Mouse (Mus musculus): Measurements from ENCODE around the gene Rsph3b. TPM values are rescaled to one million over a fixed set of nuclear protein-coding genes. Genes with fewer than 3 reads are reported as not detected.
"Not testable (repeated sequence)": the region's sequence is repeated elsewhere in the genome, so short reads cannot be mapped to it uniquely, and the experiment has no call there.

Rsph3b gene
- polyA plus RNA-seq, 1 experiment from 2014 or later = 35.7 TPM

GRCm38 (mm10) chr17:6960776-6961175 lies 12.3 kb upstream of the Rsph3b start, which contains the start of gene Tagap1:
TSS of gene Tagap1 (minus strand) at chr17:6961156.
- Histone ChIP-seq H3K4me2 (replicated peaks; ENCODE audit: low read depth) (peak within 1 kb of the TSS; percentile 56), H3K9ac (ENCODE audit: low read depth, low read length) (peak within 1 kb of the TSS; percentile 42), H3K27ac (ENCODE audit: low read depth, low read length) (0 out of 2 replicates have a peak within 1 kb of the TSS, but pooled peaks have one; percentile 41), H3K4me3 (ENCODE audit: low read depth, low read length) (peak within 1 kb of the TSS; percentile 43)
- not testable (repeated sequence) for H3K36me3 ChIP-seq (ENCODE audit: control insufficient read depth, insufficient read depth); H3K4me1 ChIP-seq (replicated peaks; ENCODE audit: control insufficient read depth, insufficient read depth, low read length); H3K9me3 ChIP-seq (ENCODE audit: control insufficient read depth); H3K27me3 ChIP-seq (replicated peaks; ENCODE audit: control insufficient read depth, insufficient read depth, low read length)
- WGBS = under 1% methylated on average over 31 of the region's 51 CpGs
- peak; percentile 44 for ATAC-seq

- H3K4me3 ChIP-seq (ENCODE audit: low read depth, low read length) = peak overlapping the region; percentile 43
- peak overlapping the region; percentile 56 for H3K4me2 ChIP-seq (replicated peaks; ENCODE audit: low read depth)
- H3K9me3 ChIP-seq (ENCODE audit: control insufficient read depth); H3K36me3 ChIP-seq (ENCODE audit: control insufficient read depth, insufficient read depth); ATAC-seq; H3K27ac ChIP-seq (ENCODE audit: low read depth, low read length); H3K4me1 ChIP-seq (replicated peaks; ENCODE audit: control insufficient read depth, insufficient read depth, low read length); H3K27me3 ChIP-seq (replicated peaks; ENCODE audit: control insufficient read depth, insufficient read depth, low read length): not testable (repeated sequence)
- 0 out of 2 replicates have a peak overlapping the region, but pooled peaks have one; percentile 42 for H3K9ac ChIP-seq (ENCODE audit: low read depth, low read length)
- under 1% methylated on average over 12 of the region's 12 CpGs for WGBS
Observed at GRCm38 (mm10) chr17:6960349-6960748, 11.9 kb upstream of the Rsph3b start.

- H3K9ac ChIP-seq (ENCODE audit: low read depth, low read length); H3K27me3 ChIP-seq (replicated peaks; ENCODE audit: control insufficient read depth, insufficient read depth, low read length); H3K36me3 ChIP-seq (ENCODE audit: control insufficient read depth, insufficient read depth); H3K27ac ChIP-seq (ENCODE audit: low read depth, low read length); H3K4me1 ChIP-seq (replicated peaks; ENCODE audit: control insufficient read depth, insufficient read depth, low read length); ATAC-seq; H3K9me3 ChIP-seq (ENCODE audit: control insufficient read depth); H3K4me3 ChIP-seq (ENCODE audit: low read depth, low read length): not testable (repeated sequence)
- 53% methylated on average over 3 of the region's 6 CpGs for WGBS
- peak overlapping the region; percentile 56 for H3K4me2 ChIP-seq (replicated peaks; ENCODE audit: low read depth)
Observed at GRCm38 (mm10) chr17:6959543-6960259, 11.2 kb upstream of the Rsph3b start.

- not testable (repeated sequence) for H3K27me3 ChIP-seq (replicated peaks; ENCODE audit: control insufficient read depth, insufficient read depth, low read length); H3K9ac ChIP-seq (ENCODE audit: low read depth, low read length); ATAC-seq; H3K4me1 ChIP-seq (replicated peaks; ENCODE audit: control insufficient read depth, insufficient read depth, low read length); H3K36me3 ChIP-seq (ENCODE audit: control insufficient read depth, insufficient read depth); H3K4me3 ChIP-seq (ENCODE audit: low read depth, low read length); H3K9me3 ChIP-seq (ENCODE audit: control insufficient read depth); H3K27ac ChIP-seq (ENCODE audit: low read depth, low read length); H3K4me2 ChIP-seq (replicated peaks; ENCODE audit: low read depth)
- WGBS = 61% methylated on average over 5 of the region's 8 CpGs
Observed at GRCm38 (mm10) chr17:6958881-6959280, 10.4 kb upstream of the Rsph3b start.

- H3K27me3 ChIP-seq (replicated peaks; ENCODE audit: control insufficient read depth, insufficient read depth, low read length); H3K4me1 ChIP-seq (replicated peaks; ENCODE audit: control insufficient read depth, insufficient read depth, low read length); H3K9me3 ChIP-seq (ENCODE audit: control insufficient read depth); H3K36me3 ChIP-seq (ENCODE audit: control insufficient read depth, insufficient read depth): not testable (repeated sequence)
- peak overlapping the region; percentile 79 for H3K4me2 ChIP-seq (replicated peaks; ENCODE audit: low read depth)
- WGBS = 7% methylated on average over 9 of the region's 9 CpGs
- H3K4me3 ChIP-seq (ENCODE audit: low read depth, low read length) = peak overlapping the region; percentile 55
- H3K27ac ChIP-seq (ENCODE audit: low read depth, low read length) = 0 out of 2 replicates have a peak overlapping the region, but pooled peaks have one; percentile 62
- 0 out of 2 replicates have a peak overlapping the region, but pooled peaks have one; percentile 40 for H3K9ac ChIP-seq (ENCODE audit: low read depth, low read length)
- peak; percentile 19 for ATAC-seq
Observed at GRCm38 (mm10) chr17:6948769-6949228, 317 bp upstream of the Rsph3b start.

GRCm38 (mm10) chr17:6947637-6947983 lies 872 bp downstream of the Rsph3b start:
- not testable (repeated sequence) for H3K9me3 ChIP-seq (ENCODE audit: control insufficient read depth); H3K27me3 ChIP-seq (replicated peaks; ENCODE audit: control insufficient read depth, insufficient read depth, low read length); ATAC-seq; H3K4me1 ChIP-seq (replicated peaks; ENCODE audit: control insufficient read depth, insufficient read depth, low read length); H3K36me3 ChIP-seq (ENCODE audit: control insufficient read depth, insufficient read depth); H3K4me3 ChIP-seq (ENCODE audit: low read depth, low read length); H3K27ac ChIP-seq (ENCODE audit: low read depth, low read length); H3K9ac ChIP-seq (ENCODE audit: low read depth, low read length)
- H3K4me2 ChIP-seq (replicated peaks; ENCODE audit: low read depth) = peak overlapping the region; percentile 79
- no CpG with 5 or more reads among the region's 8 CpGs for WGBS

- not testable (repeated sequence) for H3K27ac ChIP-seq (ENCODE audit: low read depth, low read length); H3K36me3 ChIP-seq (ENCODE audit: control insufficient read depth, insufficient read depth); H3K4me3 ChIP-seq (ENCODE audit: low read depth, low read length); H3K9ac ChIP-seq (ENCODE audit: low read depth, low read length); H3K9me3 ChIP-seq (ENCODE audit: control insufficient read depth); H3K4me1 ChIP-seq (replicated peaks; ENCODE audit: control insufficient read depth, insufficient read depth, low read length); H3K4me2 ChIP-seq (replicated peaks; ENCODE audit: low read depth); H3K27me3 ChIP-seq (replicated peaks; ENCODE audit: control insufficient read depth, insufficient read depth, low read length)
- peak; percentile 72 for ATAC-seq
- WGBS = no CpG with 5 or more reads among the region's 4 CpGs
Observed at GRCm38 (mm10) chr17:6942560-6942959, 5.9 kb downstream of the Rsph3b start.

GRCm38 (mm10) chr17:6931625-6932024 lies 16.9 kb downstream of the Rsph3b start:
- WGBS = 46% methylated on average over 6 of the region's 7 CpGs
- not testable (repeated sequence) for H3K4me2 ChIP-seq (replicated peaks; ENCODE audit: low read depth); H3K9ac ChIP-seq (ENCODE audit: low read depth, low read length); H3K27me3 ChIP-seq (replicated peaks; ENCODE audit: control insufficient read depth, insufficient read depth, low read length); H3K4me1 ChIP-seq (replicated peaks; ENCODE audit: control insufficient read depth, insufficient read depth, low read length); H3K4me3 ChIP-seq (ENCODE audit: low read depth, low read length); H3K27ac ChIP-seq (ENCODE audit: low read depth, low read length); H3K9me3 ChIP-seq (ENCODE audit: control insufficient read depth); H3K36me3 ChIP-seq (ENCODE audit: control insufficient read depth, insufficient read depth)
- peak; percentile 51; the same call in 1 of the 2 replicates for ATAC-seq

- H3K27me3 ChIP-seq (replicated peaks; ENCODE audit: control insufficient read depth, insufficient read depth, low read length); H3K9me3 ChIP-seq (ENCODE audit: control insufficient read depth); H3K4me2 ChIP-seq (replicated peaks; ENCODE audit: low read depth); H3K27ac ChIP-seq (ENCODE audit: low read depth, low read length); H3K9ac ChIP-seq (ENCODE audit: low read depth, low read length); H3K36me3 ChIP-seq (ENCODE audit: control insufficient read depth, insufficient read depth); ATAC-seq; H3K4me1 ChIP-seq (replicated peaks; ENCODE audit: control insufficient read depth, insufficient read depth, low read length); H3K4me3 ChIP-seq (ENCODE audit: low read depth, low read length): not testable (repeated sequence)
- 67% methylated on average over 7 of the region's 7 CpGs for WGBS
Observed at GRCm38 (mm10) chr17:6920351-6920894, 28.1 kb downstream of the Rsph3b start.

All from intestine, postnatal 0 days (tissue).